ENCODE assay signal across 29 mouse cellular contexts in genomic region chr6:94407751-94408150, GRCm38 (mm10).
DNase-seq lines count a peak whose midpoint lies in the region; ATAC-seq lines count a peak whose summit lies in the region.
"Had no signal": no experiment of that assay in that cellular context is flagged by ENCODE, and none has a peak within 500 bp of the region (broad histone marks: within the 10 kb centered on the region; RNA-seq: fewer than 3 reads in every experiment).

No protein-coding gene starts in this region.

- ATAC-seq in forebrain, embryonic 12.5 days (ENCODE audit: low FRiP score), result peak; percentile 68; the same call in 1 of the 2 replicates
- ATAC-seq in forebrain, embryonic 15.5 days (replicated peaks), result no peak; the same call in 1 of the 2 replicates
- ATAC-seq in hindbrain, embryonic 11.5 days (ENCODE audit: low FRiP score), result no peak
- no peak for ATAC-seq in hindbrain, embryonic 16.5 days
- peak; percentile 67 for ATAC-seq in forebrain, embryonic 14.5 days
- ATAC-seq in midbrain, embryonic 13.5 days, result no peak
- ATAC-seq: CD4-positive, CD25-positive, alpha-beta regulatory T cell, adult 4 months; intestine, embryonic 16.5 days; lung, postnatal 0 days had no signal

- no peak overlapping the region for H3K9ac ChIP-seq in forebrain, embryonic 12.5 days
- H3K9ac ChIP-seq in forebrain, embryonic 15.5 days (replicated peaks), result no peak overlapping the region
- no peak overlapping the region for H3K9ac ChIP-seq in hindbrain, embryonic 11.5 days (ENCODE audit: low read depth, low read length)
- no peak overlapping the region for H3K9ac ChIP-seq in hindbrain, embryonic 16.5 days (ENCODE audit: low read depth, low read length)
- H3K9ac ChIP-seq in forebrain, embryonic 14.5 days (ENCODE audit: low read length), result no peak overlapping the region
- H3K9ac ChIP-seq in midbrain, embryonic 13.5 days (replicated peaks), result no peak overlapping the region
- H3K9ac ChIP-seq: embryonic facial prominence, embryonic 12.5 days; hindbrain, embryonic 12.5 days; limb, embryonic 15.5 days; liver, embryonic 13.5 days; midbrain, embryonic 12.5 days; neural tube, embryonic 12.5 days had no signal

- H3K4me3 ChIP-seq in forebrain, embryonic 12.5 days (replicated peaks), result no peak overlapping the region
- H3K4me3 ChIP-seq in forebrain, embryonic 15.5 days, result no peak overlapping the region
- H3K4me3 ChIP-seq in hindbrain, embryonic 11.5 days (ENCODE audit: low read depth, low read length), result no peak overlapping the region
- H3K4me3 ChIP-seq in hindbrain, embryonic 16.5 days (ENCODE audit: low read length), result no peak overlapping the region
- no peak overlapping the region for H3K4me3 ChIP-seq in forebrain, embryonic 14.5 days (ENCODE audit: low read depth, low read length)
- no peak overlapping the region for H3K4me3 ChIP-seq in midbrain, embryonic 13.5 days (replicated peaks)
- H3K4me3 ChIP-seq: embryonic facial prominence, embryonic 12.5 days; hindbrain, embryonic 12.5 days; limb, embryonic 10.5 days; limb, embryonic 15.5 days; liver, embryonic 13.5 days; megakaryocyte, embryonic 14.5 days; midbrain, embryonic 12.5 days; neural tube, embryonic 12.5 days had no signal

- no peaks in the 10 kb centered on the region for H3K36me3 ChIP-seq in forebrain, embryonic 12.5 days (replicated peaks)
- H3K36me3 ChIP-seq in forebrain, embryonic 15.5 days, result no peaks in the 10 kb centered on the region
- H3K36me3 ChIP-seq in hindbrain, embryonic 11.5 days (ENCODE audit: control insufficient read depth, insufficient read depth, low read length), result no peaks in the 10 kb centered on the region
- no peaks in the 10 kb centered on the region for H3K36me3 ChIP-seq in hindbrain, embryonic 16.5 days (ENCODE audit: control insufficient read depth, insufficient read depth, low read length)
- H3K36me3 ChIP-seq in forebrain, embryonic 14.5 days (ENCODE audit: control insufficient read depth, insufficient read depth, low read length), result no peaks in the 10 kb centered on the region
- H3K36me3 ChIP-seq in midbrain, embryonic 13.5 days, result no peaks in the 10 kb centered on the region
- H3K36me3 ChIP-seq: embryonic facial prominence, embryonic 12.5 days; hindbrain, embryonic 12.5 days; limb, embryonic 10.5 days; limb, embryonic 15.5 days; liver, embryonic 13.5 days; midbrain, embryonic 12.5 days; neural tube, embryonic 12.5 days had no signal

- no peak overlapping the region for H3K27ac ChIP-seq in forebrain, embryonic 12.5 days
- H3K27ac ChIP-seq in forebrain, embryonic 15.5 days (replicated peaks), result no peak overlapping the region
- no peak overlapping the region for H3K27ac ChIP-seq in hindbrain, embryonic 11.5 days (ENCODE audit: low read depth, low read length)
- H3K27ac ChIP-seq in hindbrain, embryonic 16.5 days (ENCODE audit: low read depth, low read length), result no peak overlapping the region
- no peak overlapping the region for H3K27ac ChIP-seq in forebrain, embryonic 14.5 days (ENCODE audit: low read depth, low read length)
- no peak overlapping the region for H3K27ac ChIP-seq in midbrain, embryonic 13.5 days
- H3K27ac ChIP-seq: embryonic facial prominence, embryonic 12.5 days; hindbrain, embryonic 12.5 days; limb, embryonic 10.5 days; limb, embryonic 15.5 days; liver, embryonic 13.5 days; midbrain, embryonic 12.5 days; neural tube, embryonic 12.5 days had no signal

- H3K27me3 ChIP-seq in forebrain, embryonic 12.5 days, result peaks cover 15% of the 10 kb centered on the region
- H3K27me3 ChIP-seq in forebrain, embryonic 15.5 days, result no peaks in the 10 kb centered on the region
- H3K27me3 ChIP-seq in hindbrain, embryonic 11.5 days (ENCODE audit: control insufficient read depth, insufficient read depth, low read length), result no peaks in the 10 kb centered on the region
- no peaks in the 10 kb centered on the region for H3K27me3 ChIP-seq in hindbrain, embryonic 16.5 days (replicated peaks; ENCODE audit: control insufficient read depth, insufficient read depth, low read length)
- no peaks in the 10 kb centered on the region for H3K27me3 ChIP-seq in forebrain, embryonic 14.5 days (replicated peaks; ENCODE audit: control insufficient read depth, insufficient read depth, low read length)
- 0 out of 2 replicates have a peak, but pooled peaks cover 4% of the 10 kb centered on the region for H3K27me3 ChIP-seq in midbrain, embryonic 13.5 days
- H3K27me3 ChIP-seq: embryonic facial prominence, embryonic 12.5 days; hindbrain, embryonic 12.5 days; limb, embryonic 15.5 days; liver, embryonic 13.5 days; megakaryocyte, embryonic 14.5 days had no signal

- H3K4me1 ChIP-seq in forebrain, embryonic 12.5 days, result peaks cover 6% of the 10 kb centered on the region; the same call in 1 of the 2 replicates
- H3K4me1 ChIP-seq in forebrain, embryonic 15.5 days, result 0 out of 2 replicates have a peak, but pooled peaks cover 2% of the 10 kb centered on the region
- no peaks in the 10 kb centered on the region for H3K4me1 ChIP-seq in hindbrain, embryonic 11.5 days (replicated peaks; ENCODE audit: control insufficient read depth, insufficient read depth, low read length)
- no peaks in the 10 kb centered on the region for H3K4me1 ChIP-seq in hindbrain, embryonic 16.5 days (ENCODE audit: control insufficient read depth, insufficient read depth, low read depth, low read length)
- peaks cover 6% of the 10 kb centered on the region; the same call in 1 of the 2 replicates for H3K4me1 ChIP-seq in forebrain, embryonic 14.5 days (ENCODE audit: control insufficient read depth, insufficient read depth, low read length)
- H3K4me1 ChIP-seq in midbrain, embryonic 13.5 days (replicated peaks), result no peaks in the 10 kb centered on the region
- H3K4me1 ChIP-seq: embryonic facial prominence, embryonic 12.5 days; hindbrain, embryonic 12.5 days; limb, embryonic 10.5 days; limb, embryonic 15.5 days; liver, embryonic 13.5 days; megakaryocyte, embryonic 14.5 days; midbrain, embryonic 12.5 days; neural tube, embryonic 12.5 days had no signal

- 20% methylated on average over 4 of the region's 4 CpGs for WGBS in forebrain, embryonic 12.5 days
- 11% methylated on average over 4 of the region's 4 CpGs for WGBS in forebrain, embryonic 15.5 days
- WGBS in hindbrain, embryonic 11.5 days, result 42% methylated on average over 4 of the region's 4 CpGs
- WGBS in hindbrain, embryonic 16.5 days, result 41% methylated on average over 4 of the region's 4 CpGs
- 7% methylated on average over 4 of the region's 4 CpGs for WGBS in forebrain, embryonic 14.5 days
- 48% methylated on average over 4 of the region's 4 CpGs for WGBS in midbrain, embryonic 13.5 days

- peak; percentile 12 for DNase-seq in hindbrain, embryonic 11.5 days (ENCODE audit: low spot score)
- DNase-seq in forebrain, embryonic 14.5 days (ENCODE audit: low spot score), result peak; percentile 57
- no peak for DNase-seq in ovary, postnatal 36 days (ENCODE audit: low spot score)
- DNase-seq: adrenal gland, postnatal 14 days; cerebellum, adult 11-12 months; cerebellum, postnatal 10 days; gastrocnemius, postnatal 10 days; kidney, adult 8-10 months; kidney, postnatal 10 days; layer of hippocampus, adult 9-11 months; liver, embryonic 13.5 days; lung, adult 18-20 months; lung, postnatal 4 days; right cerebral cortex, postnatal 14 days; thymus, postnatal 4 days had no signal

- H3K4me2 ChIP-seq in forebrain, embryonic 12.5 days, result no peak overlapping the region
- H3K4me2 ChIP-seq in forebrain, embryonic 15.5 days (replicated peaks), result no peak overlapping the region
- no peak overlapping the region for H3K4me2 ChIP-seq in hindbrain, embryonic 11.5 days (replicated peaks; ENCODE audit: low read depth, low read length)
- no peak overlapping the region for H3K4me2 ChIP-seq in hindbrain, embryonic 16.5 days (ENCODE audit: low read length)
- H3K4me2 ChIP-seq in forebrain, embryonic 14.5 days (ENCODE audit: low read length), result no peak overlapping the region
- H3K4me2 ChIP-seq in midbrain, embryonic 13.5 days (replicated peaks), result no peak overlapping the region
- H3K4me2 ChIP-seq: embryonic facial prominence, embryonic 12.5 days; hindbrain, embryonic 12.5 days; limb, embryonic 15.5 days; liver, embryonic 13.5 days; midbrain, embryonic 12.5 days; neural tube, embryonic 12.5 days had no signal

- H3K9me3 ChIP-seq in forebrain, embryonic 12.5 days, result no peaks in the 10 kb centered on the region
- no peaks in the 10 kb centered on the region for H3K9me3 ChIP-seq in forebrain, embryonic 15.5 days
- no peaks in the 10 kb centered on the region for H3K9me3 ChIP-seq in hindbrain, embryonic 11.5 days (ENCODE audit: control insufficient read depth, low read length)
- H3K9me3 ChIP-seq in hindbrain, embryonic 16.5 days (ENCODE audit: control insufficient read depth, low read length), result no peaks in the 10 kb centered on the region
- H3K9me3 ChIP-seq in forebrain, embryonic 14.5 days (replicated peaks; ENCODE audit: control insufficient read depth, low read length), result no peaks in the 10 kb centered on the region
- no peaks in the 10 kb centered on the region for H3K9me3 ChIP-seq in midbrain, embryonic 13.5 days
- H3K9me3 ChIP-seq: embryonic facial prominence, embryonic 12.5 days; hindbrain, embryonic 12.5 days; limb, embryonic 10.5 days; limb, embryonic 15.5 days; liver, embryonic 13.5 days; midbrain, embryonic 12.5 days; neural tube, embryonic 12.5 days had no signal

Comparison
In these comparisons a context has a peak if more than half of its experiments do, and no peak if none do; other contexts are left out.
1. ATAC-seq: peak in forebrain, embryonic 12.5 days (single experiment) and forebrain, embryonic 14.5 days (single experiment); none in forebrain, embryonic 15.5 days (single experiment), hindbrain, embryonic 11.5 days (single experiment), hindbrain, embryonic 16.5 days (single experiment) and midbrain, embryonic 13.5 days (single experiment).